Mouse (Mus musculus): ENCODE measurements around the gene Retsat. TPM values are rescaled to one million over a fixed set of nuclear protein-coding genes. Genes with fewer than 3 reads are reported as not detected.

Retsat gene
- polyA plus RNA-seq (2015; fragmentation: Nextera tagmentation; extraction: Ambion mirVana): 41.0 and 45.3 TPM in 2 replicates

- no peak for TF ChIP-seq CTCF (IDR thresholded peaks at IDR 0.05; ENCODE audit: low read depth)
- WGBS: 1% methylated on average over 38 of the region's 38 CpGs
- Histone ChIP-seq H3K4me2 (ENCODE audit: low read length) (peak within 1 kb of the TSS; percentile 85), H3K4me3 (replicated peaks; ENCODE audit: low read depth, low read length) (peak within 1 kb of the TSS; percentile 54), H3K9ac (ENCODE audit: low read depth, low read length) (peak within 1 kb of the TSS; percentile 69), H3K9me3 (replicated peaks; ENCODE audit: low read length) (no peaks in the 10 kb centered on the region), H3K27me3 (ENCODE audit: insufficient read depth, low read length) (no peaks in the 10 kb centered on the region), H3K4me1 (replicated peaks; ENCODE audit: insufficient read depth, low read length) (peaks cover 6% of the 10 kb centered on the region), H3K36me3 (ENCODE audit: insufficient read depth, low read length) (no peaks in the 10 kb centered on the region), H3K27ac (peak within 1 kb of the TSS; percentile 92)
- peak; percentile 89 for ATAC-seq (replicated peaks; ENCODE audit: low FRiP score, low read depth)
- peak; percentile 99 for DNase-seq (ENCODE audit: low spot score)
Observed at GRCm38 (mm10) chr6:72597956-72598753, at the start of gene Retsat, which contains the start of gene Elmod3. Retsat (plus strand) TSS chr6:72598475. Elmod3 (minus strand) TSS chr6:72598413.

GRCm38 (mm10) chr6:72549041-72549580 lies 49.2 kb upstream of the Retsat start:
- 55% methylated on average over 9 of the region's 9 CpGs for WGBS
- H3K27me3 ChIP-seq (ENCODE audit: insufficient read depth, low read length): no peaks in the 10 kb centered on the region
- no peak overlapping the region for H3K9ac ChIP-seq (ENCODE audit: low read depth, low read length)
- no peaks in the 10 kb centered on the region for H3K36me3 ChIP-seq (ENCODE audit: insufficient read depth, low read length)
- no peak for TF ChIP-seq CTCF (IDR thresholded peaks at IDR 0.05; ENCODE audit: low read depth)
- ATAC-seq (replicated peaks; ENCODE audit: low FRiP score, low read depth) (no peak), DNase-seq (ENCODE audit: low spot score) (no peak)
- no peak overlapping the region for H3K27ac ChIP-seq
- no peak overlapping the region for H3K4me3 ChIP-seq (replicated peaks; ENCODE audit: low read depth, low read length)
- peaks cover 16% of the 10 kb centered on the region for H3K4me1 ChIP-seq (replicated peaks; ENCODE audit: insufficient read depth, low read length)
- H3K9me3 ChIP-seq (replicated peaks; ENCODE audit: low read length): no peaks in the 10 kb centered on the region
- H3K4me2 ChIP-seq (ENCODE audit: low read length): no peak overlapping the region

- ATAC-seq (replicated peaks; ENCODE audit: low FRiP score, low read depth) (no peak), DNase-seq (ENCODE audit: low spot score) (no peak)
- Histone ChIP-seq H3K9ac (ENCODE audit: low read depth, low read length) (no peak overlapping the region), H3K4me3 (replicated peaks; ENCODE audit: low read depth, low read length) (no peak overlapping the region), H3K4me2 (ENCODE audit: low read length) (no peak overlapping the region), H3K4me1 (replicated peaks; ENCODE audit: insufficient read depth, low read length) (peaks cover 14% of the 10 kb centered on the region; the same call in 1 of the 2 replicates), H3K27ac (no peak overlapping the region), H3K9me3 (replicated peaks; ENCODE audit: low read length) (no peaks in the 10 kb centered on the region), H3K36me3 (ENCODE audit: insufficient read depth, low read length) (no peaks in the 10 kb centered on the region), H3K27me3 (ENCODE audit: insufficient read depth, low read length) (no peaks in the 10 kb centered on the region)
- WGBS: 57% methylated on average over 6 of the region's 6 CpGs
- no peak for TF ChIP-seq CTCF (IDR thresholded peaks at IDR 0.05; ENCODE audit: low read depth)
Observed at GRCm38 (mm10) chr6:72550025-72550424, 48.2 kb upstream of the Retsat start.

- no peaks in the 10 kb centered on the region for H3K9me3 ChIP-seq (replicated peaks; ENCODE audit: low read length)
- 91% methylated on average over 10 of the region's 10 CpGs for WGBS
- H3K4me1 ChIP-seq (replicated peaks; ENCODE audit: insufficient read depth, low read length): peaks cover 14% of the 10 kb centered on the region; the same call in 1 of the 2 replicates
- ATAC-seq (replicated peaks; ENCODE audit: low FRiP score, low read depth) (no peak), DNase-seq (ENCODE audit: low spot score) (no peak)
- TF ChIP-seq CTCF (IDR thresholded peaks at IDR 0.05; ENCODE audit: low read depth): no peak
- H3K9ac ChIP-seq (ENCODE audit: low read depth, low read length): no peak overlapping the region
- H3K27me3 ChIP-seq (ENCODE audit: insufficient read depth, low read length): no peaks in the 10 kb centered on the region
- no peak overlapping the region for H3K4me2 ChIP-seq (ENCODE audit: low read length)
- H3K36me3 ChIP-seq (ENCODE audit: insufficient read depth, low read length): no peaks in the 10 kb centered on the region
- H3K27ac ChIP-seq: no peak overlapping the region
- H3K4me3 ChIP-seq (replicated peaks; ENCODE audit: low read depth, low read length): no peak overlapping the region
Observed at GRCm38 (mm10) chr6:72550503-72551100, 47.7 kb upstream of the Retsat start.

- peak; percentile 97 for DNase-seq (ENCODE audit: low spot score)
- Histone ChIP-seq H3K9me3 (replicated peaks; ENCODE audit: low read length) (no peaks in the 10 kb centered on the region), H3K4me3 (replicated peaks; ENCODE audit: low read depth, low read length) (peak overlapping the region; percentile 28), H3K4me1 (replicated peaks; ENCODE audit: insufficient read depth, low read length) (peaks cover 14% of the 10 kb centered on the region; the same call in 1 of the 2 replicates), H3K9ac (ENCODE audit: low read depth, low read length) (peak overlapping the region; percentile 51; the same call in 1 of the 2 replicates), H3K36me3 (ENCODE audit: insufficient read depth, low read length) (no peaks in the 10 kb centered on the region), H3K4me2 (ENCODE audit: low read length) (peak overlapping the region; percentile 63), H3K27me3 (ENCODE audit: insufficient read depth, low read length) (no peaks in the 10 kb centered on the region), H3K27ac (peak overlapping the region; percentile 95)
- peak; percentile 39; the same call in 1 of the 2 replicates for TF ChIP-seq CTCF (IDR thresholded peaks at IDR 0.05; ENCODE audit: low read depth)
- 10% methylated on average over 27 of the region's 27 CpGs for WGBS
- peak; percentile 91 for ATAC-seq (replicated peaks; ENCODE audit: low FRiP score, low read depth)
Observed at GRCm38 (mm10) chr6:72552171-72553078, 45.9 kb upstream of the Retsat start.
